Mouse (Mus musculus) stomach, embryonic 16.5 days (tissue): ENCODE data around the gene Bpi. TPM values are rescaled to one million over a fixed set of nuclear protein-coding genes. Genes with fewer than 3 reads are reported as not detected.
A peak's percentile ranks its signal among the peaks of the same experiment; 100 is the strongest.

ENCODE experiments used
- ATAC-seq: fragments of 200-750 bp; cut with Nextera tagmentation; 2 replicates; pipeline ENCODE4 v1.8.0; 2017; ENCODE audit warnings: moderate number of reproducible peaks, moderate TSS enrichment; ENCODE audit not compliant: insufficient read depth, low FRiP score
- H3K27ac ChIP-seq: fragments of 300-500 bp; sonication (generic); 2 replicates; pipeline ENCODE4 v1.5.1; 2014; ENCODE audit warnings: low read length
- H3K27me3 ChIP-seq: fragments of 300-500 bp; sonication (generic); 2 replicates; pipeline ENCODE4 v1.6.1; 2014; ENCODE audit warnings: low read length, control low read depth, mixed read lengths; ENCODE audit not compliant: control insufficient read depth, insufficient read depth
- H3K36me3 ChIP-seq: fragments of 300-500 bp; sonication (generic); 2 replicates; pipeline ENCODE4 v1.6.1; 2014; ENCODE audit warnings: low read length; ENCODE audit not compliant: control insufficient read depth, insufficient read depth
- H3K4me1 ChIP-seq: fragments of 300-500 bp; sonication (generic); 2 replicates; pipeline ENCODE4 v1.6.1; 2014; ENCODE audit warnings: low read length, control low read depth, mixed read lengths; ENCODE audit not compliant: control insufficient read depth, insufficient read depth
- H3K4me2 ChIP-seq: fragments of 300-500 bp; sonication (generic); 2 replicates; pipeline ENCODE4 v1.6.1; 2014; ENCODE audit warnings: low read depth, low read length, mixed read lengths
- H3K4me3 ChIP-seq: fragments of 300-500 bp; sonication (generic); replicated peaks from 2 replicates; pipeline ENCODE4 v1.5.1; 2014; ENCODE audit warnings: mild to moderate bottlenecking, low read length
- H3K9ac ChIP-seq: fragments of 300-500 bp; sonication (generic); 2 replicates; pipeline ENCODE4 v1.6.1; 2014; ENCODE audit warnings: low read length
- H3K9me3 ChIP-seq: fragments of 300-500 bp; sonication (generic); replicated peaks from 2 replicates; pipeline ENCODE4 v1.6.1; 2016; ENCODE audit warnings: low read length, control low read depth; ENCODE audit not compliant: control insufficient read depth
- WGBS: fragments of 180-500 bp; shearing (Covaris S2); extraction: QIAGEN DNeasy Blood & Tissue Kit; methylation state at CpG from one replicate; pipeline ENCODE4 v1.1.7; 2014; 5-methylcytosine and 5-hydroxymethylcytosine counted together
- polyA plus RNA-seq: library from polyadenylated mRNA; unstranded; fragments of >200 nt; fragmentation: Nextera tagmentation; extraction: Ambion mirVana; gene quantifications from 2 replicates; pipeline ENCODE4 v1.2.1, GENCODE M21; 2015

Gene Bpi
- polyA plus RNA-seq, 1 experiment from 2014 or later = not detected

DNA sequence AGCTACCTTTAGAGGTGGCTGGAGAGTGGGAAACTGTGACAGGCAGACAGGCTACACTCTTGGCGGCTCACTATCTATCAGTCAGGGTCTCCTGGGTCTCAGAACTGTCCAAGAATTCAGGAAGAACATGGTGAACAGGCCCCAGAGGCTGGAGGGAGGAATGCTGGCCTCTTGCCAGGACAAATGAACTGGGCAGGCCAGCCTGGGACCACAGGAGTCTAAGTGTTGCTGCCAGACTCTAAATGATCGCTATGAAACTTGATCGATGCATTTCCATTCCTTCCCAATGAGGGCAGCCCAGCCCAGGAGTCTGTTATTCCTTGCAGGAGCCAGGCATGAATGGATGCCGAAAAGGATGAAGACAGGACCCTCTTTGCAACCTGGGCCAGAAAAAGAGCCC lies 35.2 kb upstream of the Bpi start:
- no peak; the same call in 1 of the 2 replicates for ATAC-seq
- WGBS = 36% methylated on average over 4 of the region's 4 CpGs

GRCm38 (mm10) chr2:158223497-158223896 lies 34.4 kb upstream of the Bpi start:
- no peaks in the 10 kb centered on the region for H3K9me3 ChIP-seq
- 61% methylated on average over 3 of the region's 3 CpGs for WGBS
- no peak for ATAC-seq

More for the DNA sequence above, 35.2 kb upstream of the Bpi start:
- H3K9ac ChIP-seq = no peak overlapping the region
- no peaks in the 10 kb centered on the region for H3K36me3 ChIP-seq
- H3K4me2 ChIP-seq = no peak overlapping the region
- no peak overlapping the region for H3K4me3 ChIP-seq
- H3K27me3 ChIP-seq = peaks cover 4% of the 10 kb centered on the region; the same call in 1 of the 2 replicates
- H3K27ac ChIP-seq = no peak overlapping the region
- no peaks in the 10 kb centered on the region for H3K9me3 ChIP-seq
- H3K4me1 ChIP-seq = peaks cover 5% of the 10 kb centered on the region

GRCm38 (mm10) chr2:158225301-158225700 lies 32.6 kb upstream of the Bpi start:
- Histone ChIP-seq H3K4me2 (no peak overlapping the region), H3K9ac (no peak overlapping the region), H3K4me3 (no peak overlapping the region), H3K27me3 (peaks cover 4% of the 10 kb centered on the region; the same call in 1 of the 2 replicates), H3K4me1 (peaks cover 18% of the 10 kb centered on the region), H3K36me3 (no peaks in the 10 kb centered on the region), H3K27ac (no peak overlapping the region), H3K9me3 (no peaks in the 10 kb centered on the region)
- 48% methylated on average over 5 of the region's 5 CpGs for WGBS
- no peak; the same call in 1 of the 2 replicates for ATAC-seq

More at GRCm38 (mm10) chr2:158223497-158223896, 34.4 kb upstream of the Bpi start:
- Histone ChIP-seq H3K4me1 (peaks cover 5% of the 10 kb centered on the region), H3K27ac (no peak overlapping the region), H3K9ac (no peak overlapping the region), H3K4me2 (no peak overlapping the region), H3K4me3 (no peak overlapping the region), H3K36me3 (no peaks in the 10 kb centered on the region), H3K27me3 (peaks cover 4% of the 10 kb centered on the region; the same call in 1 of the 2 replicates)

DNA sequence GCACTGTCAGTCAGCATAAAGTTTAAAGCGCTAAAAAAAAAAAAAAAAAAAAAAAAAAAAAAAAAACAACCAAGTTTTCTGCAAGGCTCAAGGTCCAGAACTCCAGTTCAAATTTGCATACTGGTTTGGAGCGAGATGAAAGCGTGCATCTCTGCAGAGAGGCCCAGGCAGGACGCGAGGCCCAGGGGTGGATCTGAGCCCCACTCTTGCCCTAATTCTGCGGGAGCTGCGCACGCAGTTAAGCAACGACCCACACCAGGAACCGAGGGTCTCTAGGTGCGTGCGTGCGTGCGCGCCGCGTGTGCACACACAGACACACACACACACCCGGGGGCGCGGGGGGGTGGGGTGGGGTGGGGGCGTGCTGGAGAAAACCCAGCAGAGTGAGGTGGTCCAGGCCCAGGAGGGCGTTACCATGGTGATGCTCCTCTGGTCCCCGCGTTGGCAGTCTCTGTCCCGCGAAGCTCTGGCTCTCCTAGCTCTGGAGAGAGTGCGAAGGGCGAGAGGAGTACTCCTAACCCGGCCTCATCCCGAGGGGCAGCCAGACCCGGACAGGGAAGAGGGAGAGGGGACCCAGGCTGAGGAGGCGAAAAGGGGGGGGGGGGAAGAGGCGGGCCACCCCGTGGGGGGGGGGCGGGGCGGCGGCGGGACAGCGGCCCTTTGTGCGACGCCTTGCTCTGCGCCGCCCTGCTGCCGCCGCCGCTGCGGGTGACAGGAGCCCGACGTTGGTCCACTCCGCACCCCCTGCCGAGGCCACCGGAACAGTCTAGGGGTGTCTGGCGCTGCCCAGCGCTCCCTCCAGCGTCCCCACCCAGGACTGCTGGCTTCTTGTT lies 29.0 kb upstream of the Bpi start, which contains the start of gene D630003M21Rik:
D630003M21Rik (minus strand) TSS at position 553 of the 833 bp plus-strand sequence.
- ATAC-seq = peak; percentile 35
- H3K4me1 ChIP-seq = peaks cover 21% of the 10 kb centered on the region
- H3K27me3 ChIP-seq = peaks cover 4% of the 10 kb centered on the region; the same call in 1 of the 2 replicates
- no peaks in the 10 kb centered on the region for H3K36me3 ChIP-seq
- peak within 1 kb of the TSS; percentile 57; the same call in 1 of the 2 replicates for H3K27ac ChIP-seq
- H3K4me3 ChIP-seq = peak within 1 kb of the TSS; percentile 51
- no peaks in the 10 kb centered on the region; the same call in 1 of the 2 replicates for H3K9me3 ChIP-seq
- H3K4me2 ChIP-seq = peak within 1 kb of the TSS; percentile 84
- peak within 1 kb of the TSS; percentile 73 for H3K9ac ChIP-seq
- WGBS = 1% methylated on average over 42 of the region's 55 CpGs

GRCm38 (mm10) chr2:158229503-158229892 lies 28.4 kb upstream of the Bpi start:
- peaks cover 4% of the 10 kb centered on the region; the same call in 1 of the 2 replicates for H3K27me3 ChIP-seq
- peaks cover 21% of the 10 kb centered on the region for H3K4me1 ChIP-seq
- H3K9ac ChIP-seq = peak overlapping the region; percentile 73
- peak overlapping the region; percentile 57; the same call in 1 of the 2 replicates for H3K27ac ChIP-seq
- peak overlapping the region; percentile 51 for H3K4me3 ChIP-seq
- H3K4me2 ChIP-seq = peak overlapping the region; percentile 84
- ATAC-seq = no peak
- H3K9me3 ChIP-seq = no peaks in the 10 kb centered on the region; the same call in 1 of the 2 replicates
- H3K36me3 ChIP-seq = no peaks in the 10 kb centered on the region
- 35% methylated on average over 7 of the region's 7 CpGs for WGBS

DNA sequence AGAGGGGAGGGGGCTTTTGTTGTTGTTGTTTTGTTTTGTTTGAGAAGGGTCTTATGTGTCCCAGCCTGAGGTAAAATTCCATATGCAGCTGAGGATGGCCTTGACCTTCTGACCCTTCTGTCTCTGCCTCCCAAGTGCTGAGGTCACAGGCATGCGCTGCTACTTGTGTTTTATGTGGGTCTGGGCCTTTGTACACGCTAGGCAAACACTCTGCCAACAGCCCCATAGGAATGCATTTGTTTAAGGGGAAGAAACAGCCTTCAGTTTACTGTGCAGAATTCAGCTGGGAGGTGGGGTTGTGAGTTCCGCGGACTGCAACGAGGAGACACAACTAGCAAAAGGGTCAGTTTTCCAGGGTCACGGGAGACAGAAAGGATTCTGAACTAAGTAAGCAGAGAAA lies 27.3 kb upstream of the Bpi start:
- Histone ChIP-seq H3K27me3 (peaks cover 4% of the 10 kb centered on the region; the same call in 1 of the 2 replicates), H3K4me1 (peaks cover 17% of the 10 kb centered on the region), H3K9me3 (no peaks in the 10 kb centered on the region; the same call in 1 of the 2 replicates), H3K36me3 (no peaks in the 10 kb centered on the region), H3K9ac (no peak overlapping the region), H3K4me2 (no peak overlapping the region), H3K4me3 (no peak overlapping the region), H3K27ac (peak overlapping the region; percentile 60)
- 38% methylated on average over 6 of the region's 6 CpGs for WGBS
- no peak for ATAC-seq

DNA sequence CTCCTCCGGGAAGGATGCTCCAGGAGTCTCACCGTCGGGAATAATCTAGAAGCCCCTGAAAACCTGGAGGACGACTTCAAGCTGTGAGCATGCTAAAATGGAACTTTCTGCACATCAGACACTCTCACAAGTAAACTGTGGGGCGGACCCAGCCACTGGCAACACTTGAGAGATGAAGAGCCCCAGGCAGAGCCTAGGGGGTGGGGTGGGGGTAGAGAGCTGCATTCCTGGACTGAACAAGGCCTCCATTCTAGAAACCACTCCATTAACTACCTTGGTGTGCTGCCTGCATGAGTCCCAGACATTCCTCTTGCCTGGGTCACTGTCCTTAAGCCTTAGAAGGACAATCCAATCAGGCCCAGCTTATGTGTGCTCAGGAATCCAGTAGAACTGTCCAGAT lies 26.8 kb upstream of the Bpi start:
- Histone ChIP-seq H3K36me3 (no peaks in the 10 kb centered on the region), H3K27me3 (peaks cover 4% of the 10 kb centered on the region; the same call in 1 of the 2 replicates), H3K4me2 (no peak overlapping the region), H3K9me3 (no peaks in the 10 kb centered on the region; the same call in 1 of the 2 replicates), H3K4me1 (peaks cover 16% of the 10 kb centered on the region), H3K27ac (peak overlapping the region; percentile 60), H3K4me3 (no peak overlapping the region), H3K9ac (no peak overlapping the region)
- 45% methylated on average over 5 of the region's 5 CpGs for WGBS
- ATAC-seq = no peak

GRCm38 (mm10) chr2:158232414-158232813 lies 25.5 kb upstream of the Bpi start:
- peak; percentile 59; the same call in 1 of the 2 replicates for ATAC-seq
- H3K4me2 ChIP-seq = no peak overlapping the region
- no peak overlapping the region for H3K4me3 ChIP-seq
- no peaks in the 10 kb centered on the region for H3K27me3 ChIP-seq
- H3K9ac ChIP-seq = no peak overlapping the region
- 44% methylated on average over 3 of the region's 3 CpGs for WGBS
- no peaks in the 10 kb centered on the region for H3K36me3 ChIP-seq
- H3K9me3 ChIP-seq = no peaks in the 10 kb centered on the region; the same call in 1 of the 2 replicates
- no peak overlapping the region for H3K27ac ChIP-seq
- H3K4me1 ChIP-seq = peaks cover 16% of the 10 kb centered on the region

GRCm38 (mm10) chr2:158233106-158233505 lies 24.8 kb upstream of the Bpi start:
- Histone ChIP-seq H3K27me3 (no peaks in the 10 kb centered on the region), H3K27ac (no peak overlapping the region), H3K4me3 (no peak overlapping the region), H3K9me3 (no peaks in the 10 kb centered on the region; the same call in 1 of the 2 replicates), H3K4me2 (no peak overlapping the region), H3K9ac (no peak overlapping the region), H3K4me1 (peaks cover 16% of the 10 kb centered on the region), H3K36me3 (no peaks in the 10 kb centered on the region)
- 47% methylated on average over 3 of the region's 3 CpGs for WGBS
- no peak for ATAC-seq
